Mouse (Mus musculus): ENCODE results near the gene Tmprss3. TPM values are rescaled to one million over a fixed set of nuclear protein-coding genes. Genes with fewer than 3 reads are reported as not detected.
A peak's percentile ranks its signal among the peaks of the same experiment; 100 is the strongest.

The Tmprss3 gene
- total and polyA plus RNA-seq, 3 experiments, result 0.08 to 0.11 TPM; not detected in 1

- DNase-seq (ENCODE audit: low read depth, low spot score), result peak; percentile 78
- Histone ChIP-seq H3K4me1 (ENCODE audit: control insufficient read depth in 1 of 2, insufficient read depth in 2 of 2, low read length in 2 of 2) (0 out of 4 replicates have a peak, but pooled peaks cover 0 to 2% of the 10 kb centered on the region in 2 experiments), H3K9me3 (replicated peaks; ENCODE audit: insufficient read depth, low read length) (no peaks in the 10 kb centered on the region), H3K9ac (ENCODE audit: control insufficient read depth, low read depth, low read length, poor library complexity, severe bottlenecking) (no peak overlapping the region), H3K4me3 (ENCODE audit: control insufficient read depth in 1 of 2, insufficient read depth in 1 of 2, low read depth in 2 of 2, low read length in 2 of 2) (no peak overlapping the region), H3K36me3 (ENCODE audit: control insufficient read depth in 1 of 2, insufficient read depth in 2 of 2, low read length in 2 of 2) (no peaks in the 10 kb centered on the region), H3K27me3 (ENCODE audit: control insufficient read depth in 1 of 2, insufficient read depth in 2 of 2, low read length in 2 of 2) (peaks cover 0 to 1% of the 10 kb centered on the region in 2 experiments; a peak in 2 of 4 replicates), H3K27ac (ENCODE audit: control insufficient read depth, low read depth, low read length) (no peak overlapping the region), H3K79me2 (ENCODE audit: control insufficient read depth, insufficient read depth, low read length, poor library complexity) (no peaks in the 10 kb centered on the region)
- TF ChIP-seq ELF1 (IDR thresholded peaks at IDR 0.05; ENCODE audit: low read depth, low read length) (no peak), SMC3 (IDR thresholded peaks at IDR 0.05; ENCODE audit: low read depth, low read length) (peak; percentile 96), NELFE (IDR thresholded peaks at IDR 0.05; ENCODE audit: low read depth, low read length) (no peak), BHLHE40 (IDR thresholded peaks at IDR 0.05; ENCODE audit: borderline replicate concordance, low read depth, low read length) (no peak), TAL1 (IDR thresholded peaks at IDR 0.05; ENCODE audit: low read length) (no peak), MYB (IDR thresholded peaks at IDR 0.05; ENCODE audit: low read depth, low read length) (no peak), ZNF384 (IDR thresholded peaks at IDR 0.05; ENCODE audit: low read depth, low read length) (0 out of 2 replicates have a peak, but pooled peaks have one; percentile 13), ZC3H11A (IDR thresholded peaks at IDR 0.05; ENCODE audit: low read depth, low read length) (peak; percentile 97), CTCF (IDR thresholded peaks at IDR 0.05 in 2 of 3, conservative IDR thresholded peaks at IDR 0.05 in 1 of 3; ENCODE audit: control insufficient read depth in 1 of 3, insufficient read depth in 1 of 3, low read depth in 2 of 3, low read length in 3 of 3, poor library complexity in 1 of 3, severe bottlenecking in 1 of 3) (peak; percentile 85 to 98 (median 90)), TCF12 (IDR thresholded peaks at IDR 0.05; ENCODE audit: low read depth, low read length) (no peak), NRF1 (IDR thresholded peaks at IDR 0.05; ENCODE audit: insufficient read depth, low read depth, low read length, poor library complexity, severe bottlenecking) (no peak), SIN3A (IDR thresholded peaks at IDR 0.05; ENCODE audit: low read length) (no peak; the same call in 1 of the 2 replicates), ZMIZ1 (IDR thresholded peaks at IDR 0.05; ENCODE audit: low read depth, low read length) (no peak), RAD21 (IDR thresholded peaks at IDR 0.05; ENCODE audit: low read depth, low read length) (peak; percentile 97)
Observed at GRCm38 (mm10) chr17:31138398-31138797, 60.4 kb downstream of the Tmprss3 start.

DNA sequence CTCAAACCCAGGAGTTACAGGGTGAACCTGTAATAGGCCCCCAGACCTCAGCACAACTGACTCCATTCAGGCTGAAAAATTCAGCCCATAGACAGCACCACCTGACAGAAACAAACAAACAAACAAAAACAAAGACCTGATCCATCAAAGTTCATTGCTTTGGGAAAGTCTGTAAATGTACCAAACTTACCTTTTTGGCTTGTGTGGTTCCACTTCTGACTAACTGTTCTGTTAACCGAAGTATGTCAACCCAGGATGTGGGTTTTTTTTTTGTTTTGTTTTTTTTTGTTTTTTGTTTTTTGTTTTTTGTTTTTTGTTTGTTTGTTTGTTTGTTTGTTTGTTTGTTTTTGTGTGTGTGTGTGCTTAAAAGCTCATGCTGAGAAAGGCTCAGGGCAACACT is 62.0 kb downstream of the Tmprss3 start:
- H3K4me3 ChIP-seq (ENCODE audit: control insufficient read depth in 1 of 2, insufficient read depth in 1 of 2, low read depth in 2 of 2, low read length in 2 of 2), result no peak overlapping the region
- H3K4me1 ChIP-seq (ENCODE audit: control insufficient read depth in 1 of 2, insufficient read depth in 2 of 2, low read length in 2 of 2), result 0 out of 4 replicates have a peak, but pooled peaks cover 0 to 2% of the 10 kb centered on the region in 2 experiments
- no peak for DNase-seq (ENCODE audit: low read depth, low spot score)
- H3K9me3 ChIP-seq (replicated peaks; ENCODE audit: insufficient read depth, low read length), result no peaks in the 10 kb centered on the region
- no peaks in the 10 kb centered on the region for H3K36me3 ChIP-seq (ENCODE audit: control insufficient read depth in 1 of 2, insufficient read depth in 2 of 2, low read length in 2 of 2)
- H3K27me3 ChIP-seq (ENCODE audit: control insufficient read depth in 1 of 2, insufficient read depth in 2 of 2, low read length in 2 of 2), result no peaks in the 10 kb centered on the region; a peak in 1 of 4 replicates
- no peak for TF ChIP-seq SMC3 (IDR thresholded peaks at IDR 0.05; ENCODE audit: low read depth, low read length)
- H3K79me2 ChIP-seq (ENCODE audit: control insufficient read depth, insufficient read depth, low read length, poor library complexity), result no peaks in the 10 kb centered on the region
- H3K27ac ChIP-seq (ENCODE audit: control insufficient read depth, low read depth, low read length), result no peak overlapping the region
- H3K9ac ChIP-seq (ENCODE audit: control insufficient read depth, low read depth, low read length, poor library complexity, severe bottlenecking), result no peak overlapping the region

DNA sequence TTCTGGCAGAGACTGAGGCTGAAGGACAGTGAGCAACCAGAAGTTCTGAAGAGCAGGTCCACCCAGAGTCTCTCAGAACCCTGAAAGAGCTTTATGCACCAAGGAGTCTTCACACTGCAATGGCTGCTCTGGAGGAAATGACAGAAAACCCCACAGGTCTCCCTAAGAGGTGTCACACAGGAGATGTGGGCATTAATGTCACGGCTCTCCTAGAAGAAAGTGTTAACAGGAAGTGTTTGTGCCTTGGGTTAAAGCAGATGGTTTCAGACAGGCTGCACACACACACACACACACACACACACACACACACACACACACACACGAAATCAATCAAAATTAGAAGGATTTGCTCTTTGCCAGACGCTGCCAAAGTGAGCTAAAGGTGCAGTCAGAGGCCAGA is 62.5 kb downstream of the Tmprss3 start:
- Histone ChIP-seq H3K36me3 (ENCODE audit: control insufficient read depth in 1 of 2, insufficient read depth in 2 of 2, low read length in 2 of 2) (no peaks in the 10 kb centered on the region), H3K9ac (ENCODE audit: control insufficient read depth, low read depth, low read length, poor library complexity, severe bottlenecking) (no peak overlapping the region), H3K4me1 (ENCODE audit: control insufficient read depth in 1 of 2, insufficient read depth in 2 of 2, low read length in 2 of 2) (0 out of 4 replicates have a peak, but pooled peaks cover 0 to 2% of the 10 kb centered on the region in 2 experiments), H3K79me2 (ENCODE audit: control insufficient read depth, insufficient read depth, low read length, poor library complexity) (no peaks in the 10 kb centered on the region), H3K27ac (ENCODE audit: control insufficient read depth, low read depth, low read length) (no peak overlapping the region), H3K4me3 (ENCODE audit: control insufficient read depth in 1 of 2, insufficient read depth in 1 of 2, low read depth in 2 of 2, low read length in 2 of 2) (no peak overlapping the region), H3K27me3 (ENCODE audit: control insufficient read depth in 1 of 2, insufficient read depth in 2 of 2, low read length in 2 of 2) (no peaks in the 10 kb centered on the region; a peak in 1 of 4 replicates), H3K9me3 (replicated peaks; ENCODE audit: insufficient read depth, low read length) (no peaks in the 10 kb centered on the region)
- TF ChIP-seq POLR2AphosphoS2 (IDR thresholded peaks at IDR 0.05; ENCODE audit: low read length) (no peak), ZNF384 (IDR thresholded peaks at IDR 0.05; ENCODE audit: low read depth, low read length) (no peak), TAL1 (IDR thresholded peaks at IDR 0.05; ENCODE audit: low read length) (no peak), TCF12 (IDR thresholded peaks at IDR 0.05; ENCODE audit: low read depth, low read length) (no peak), CHD1 (IDR thresholded peaks at IDR 0.05; ENCODE audit: low read depth, low read length) (no peak), KAT2A (conservative IDR thresholded peaks at IDR 0.05; ENCODE audit: low read depth, low read length) (no peak), RCOR1 (IDR thresholded peaks at IDR 0.05; ENCODE audit: low read depth, low read length) (no peak), POLR2A (IDR thresholded peaks at IDR 0.05; ENCODE audit: control insufficient read depth in 1 of 2, insufficient read depth in 1 of 2, low read depth in 1 of 2, low read length in 2 of 2, poor library complexity in 1 of 2) (no peak), MYC (IDR thresholded peaks at IDR 0.05; ENCODE audit: low read depth, low read length) (no peak), USF1 (IDR thresholded peaks at IDR 0.05; ENCODE audit: low read depth, low read length) (no peak), GATA1 (IDR thresholded peaks at IDR 0.05; ENCODE audit: low read depth, low read length) (no peak), ELF1 (IDR thresholded peaks at IDR 0.05; ENCODE audit: low read depth, low read length) (no peak), RAD21 (IDR thresholded peaks at IDR 0.05; ENCODE audit: low read depth, low read length) (no peak), ZMIZ1 (IDR thresholded peaks at IDR 0.05; ENCODE audit: low read depth, low read length) (no peak), MAFK (IDR thresholded peaks at IDR 0.05; ENCODE audit: borderline replicate concordance, low read depth, low read length) (no peak), USF2 (IDR thresholded peaks at IDR 0.05; ENCODE audit: borderline replicate concordance in 1 of 2, insufficient read depth in 1 of 2, low read depth in 1 of 2, low read length in 2 of 2) (no peak), SMC3 (IDR thresholded peaks at IDR 0.05; ENCODE audit: low read depth, low read length) (no peak)
- no peak for DNase-seq (ENCODE audit: low read depth, low spot score)
